Mouse (Mus musculus) ES-Bruce4 (cell line): ENCODE data around the gene Grip1. TPM values are rescaled to one million over a fixed set of nuclear protein-coding genes. Genes with fewer than 3 reads are reported as not detected.

Source experiments
- H3K27ac ChIP-seq: 2 replicates; pipeline ENCODE4 v1.5.1; 2012; ENCODE audit warnings: low read length, inconsistent platforms; ENCODE audit not compliant: insufficient read depth
- H3K27me3 ChIP-seq: 2 replicates; pipeline ENCODE4 v1.6.1; 2012; ENCODE audit warnings: mild to moderate bottlenecking, low read length, inconsistent platforms; ENCODE audit not compliant: control insufficient read depth, poor library complexity, insufficient read depth, severe bottlenecking
- H3K36me3 ChIP-seq: 2 replicates; pipeline ENCODE4 v1.6.1; 2012; ENCODE audit warnings: inconsistent platforms, mild to moderate bottlenecking, low read length, moderate library complexity; ENCODE audit not compliant: control insufficient read depth, poor library complexity, insufficient read depth, severe bottlenecking
- H3K4me1 ChIP-seq: one replicate; pipeline ENCODE4 v1.8.1; 2011; ENCODE audit warnings: low read length; ENCODE audit not compliant: control insufficient read depth, insufficient read depth
- H3K4me3 ChIP-seq: 2 replicates; pipeline ENCODE4 v1.5.1; 2011; ENCODE audit warnings: low read depth, mild to moderate bottlenecking, low read length
- H3K9ac ChIP-seq: 2 replicates; pipeline ENCODE4 v1.6.1; 2012; ENCODE audit warnings: low read depth, mild to moderate bottlenecking, inconsistent platforms; ENCODE audit not compliant: poor library complexity, severe bottlenecking
- H3K9me3 ChIP-seq: replicated peaks from 2 replicates; pipeline ENCODE4 v1.6.1; 2012; ENCODE audit warnings: mild to moderate bottlenecking, low read length, inconsistent platforms; ENCODE audit not compliant: control insufficient read depth, poor library complexity, insufficient read depth, severe bottlenecking
- CTCF ChIP-seq: IDR thresholded peaks from one replicate; pipeline ENCODE4 v1.8.1; 2011; ENCODE audit warnings: low read depth, low read length
- EP300 ChIP-seq: IDR thresholded peaks from 2 replicates; pipeline ENCODE4 v1.6.1; 2011; ENCODE audit warnings: low read depth, low read length; ENCODE audit not compliant: insufficient read depth
- POLR2A ChIP-seq: IDR thresholded peaks from one replicate; pipeline ENCODE4 v1.8.1; 2011; ENCODE audit warnings: low read length; ENCODE audit not compliant: insufficient read depth
- polyA plus RNA-seq: library from polyadenylated mRNA; stranded (reverse); fragments of >200 nt; gene quantifications from 2 replicates; pipeline ENCODE4 v1.2.4, GENCODE M21; 2011; ENCODE audit warnings: low read depth; ENCODE audit not compliant: missing spikeins, insufficient read depth, insufficient read length

Grip1 gene
- polyA plus RNA-seq, 1 experiment = 10.3 TPM

DNA sequence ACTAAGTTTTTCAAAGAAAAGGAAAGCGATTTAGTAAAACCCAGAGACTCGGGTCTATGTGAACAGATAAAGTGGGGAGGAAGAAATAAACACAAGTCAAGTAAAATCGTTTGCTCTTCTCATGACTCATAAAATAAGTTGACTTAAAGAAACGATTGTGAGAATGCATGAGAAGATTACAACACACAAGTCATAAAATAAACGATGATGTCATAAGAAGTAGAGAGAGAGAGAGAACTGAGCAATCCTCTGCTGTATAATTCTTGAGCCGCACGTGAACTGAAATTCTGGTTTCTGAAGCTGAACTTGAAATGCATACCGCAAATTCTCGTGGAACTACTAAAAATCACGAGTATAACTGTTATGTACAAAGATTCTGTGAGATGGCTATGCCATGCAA is 95.1 kb downstream of the Grip1 start:
- no peaks in the 10 kb centered on the region for H3K36me3 ChIP-seq
- no peaks in the 10 kb centered on the region for H3K27me3 ChIP-seq
- H3K4me1 ChIP-seq = no peaks in the 10 kb centered on the region
- TF ChIP-seq EP300 (no peak), POLR2A (no peak), CTCF (no peak)
- no peak overlapping the region for H3K27ac ChIP-seq
- no peak overlapping the region for H3K9ac ChIP-seq
- H3K9me3 ChIP-seq = no peaks in the 10 kb centered on the region
- no peak overlapping the region for H3K4me3 ChIP-seq

DNA sequence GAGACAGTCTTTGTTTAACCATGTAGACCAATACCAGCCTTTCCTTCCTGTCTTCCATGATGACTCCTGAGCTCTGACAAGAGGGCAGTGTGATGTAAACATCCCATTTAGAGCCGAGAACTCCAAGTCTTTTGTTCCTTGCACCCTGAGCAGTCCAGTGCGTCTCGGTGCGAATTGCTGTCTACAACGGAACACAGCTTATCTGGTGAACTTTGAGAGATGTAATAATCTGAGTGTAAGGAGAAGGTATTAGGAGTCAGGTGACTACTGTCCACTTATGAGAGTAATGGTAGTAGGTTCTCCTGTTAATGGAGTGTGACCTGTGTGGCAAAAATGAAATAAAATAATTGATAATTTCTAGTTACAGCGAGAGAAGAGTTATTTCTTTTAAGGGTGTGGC is 97.0 kb downstream of the Grip1 start:
- Histone ChIP-seq H3K27me3 (no peaks in the 10 kb centered on the region), H3K36me3 (no peaks in the 10 kb centered on the region), H3K9me3 (no peaks in the 10 kb centered on the region), H3K4me3 (no peak overlapping the region), H3K27ac (no peak overlapping the region), H3K9ac (no peak overlapping the region), H3K4me1 (no peaks in the 10 kb centered on the region)
- TF ChIP-seq CTCF = no peak
- no peak for TF ChIP-seq EP300
- TF ChIP-seq POLR2A = no peak

DNA sequence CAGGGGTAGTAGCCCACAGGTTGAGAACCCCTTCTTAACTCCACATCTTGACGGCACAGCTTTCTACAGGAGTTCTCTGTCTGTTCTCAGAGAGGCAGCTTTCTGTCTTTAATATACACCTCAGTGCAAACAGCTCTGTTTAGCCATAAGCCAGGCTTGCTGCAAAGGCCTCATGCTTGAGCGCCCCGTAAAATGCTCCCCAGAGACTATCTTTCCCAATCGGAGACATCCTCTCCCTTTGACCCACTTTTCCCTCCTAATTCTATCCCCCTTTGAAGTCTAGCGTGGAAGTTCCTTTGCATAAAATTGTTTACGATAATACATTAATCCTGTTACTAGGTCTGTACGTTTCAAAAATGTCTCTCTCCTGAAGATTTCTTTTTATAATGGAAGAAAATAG is 102.7 kb downstream of the Grip1 start:
- TF ChIP-seq EP300 (no peak), CTCF (no peak), POLR2A (no peak)
- Histone ChIP-seq H3K4me3 (no peak overlapping the region), H3K4me1 (no peaks in the 10 kb centered on the region), H3K36me3 (no peaks in the 10 kb centered on the region), H3K27ac (no peak overlapping the region), H3K27me3 (no peaks in the 10 kb centered on the region), H3K9ac (no peak overlapping the region), H3K9me3 (no peaks in the 10 kb centered on the region)

DNA sequence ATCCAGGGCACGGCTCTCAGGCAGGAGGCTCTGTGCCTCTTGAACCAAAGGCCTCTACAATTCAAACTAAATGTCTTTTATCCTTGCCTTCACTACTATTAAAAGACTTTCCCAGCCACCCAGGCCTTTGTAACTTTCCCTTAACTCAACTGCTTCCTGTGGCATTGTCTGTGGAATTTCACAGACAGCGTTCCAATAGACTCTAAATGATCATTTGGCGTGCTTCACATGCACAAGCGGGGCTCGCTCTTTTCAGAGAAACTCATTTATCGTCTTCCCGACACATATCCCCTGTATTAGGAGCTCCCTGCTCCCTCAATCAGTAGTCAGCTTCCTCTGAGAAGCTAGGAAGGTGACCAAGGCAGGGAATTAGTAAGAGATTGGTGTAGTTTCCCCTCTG is 104.8 kb downstream of the Grip1 start:
- Histone ChIP-seq H3K4me1 (no peaks in the 10 kb centered on the region), H3K4me3 (no peak overlapping the region), H3K9ac (no peak overlapping the region), H3K27me3 (no peaks in the 10 kb centered on the region), H3K27ac (no peak overlapping the region), H3K36me3 (no peaks in the 10 kb centered on the region), H3K9me3 (no peaks in the 10 kb centered on the region)
- TF ChIP-seq POLR2A (no peak), EP300 (no peak), CTCF (no peak)

DNA sequence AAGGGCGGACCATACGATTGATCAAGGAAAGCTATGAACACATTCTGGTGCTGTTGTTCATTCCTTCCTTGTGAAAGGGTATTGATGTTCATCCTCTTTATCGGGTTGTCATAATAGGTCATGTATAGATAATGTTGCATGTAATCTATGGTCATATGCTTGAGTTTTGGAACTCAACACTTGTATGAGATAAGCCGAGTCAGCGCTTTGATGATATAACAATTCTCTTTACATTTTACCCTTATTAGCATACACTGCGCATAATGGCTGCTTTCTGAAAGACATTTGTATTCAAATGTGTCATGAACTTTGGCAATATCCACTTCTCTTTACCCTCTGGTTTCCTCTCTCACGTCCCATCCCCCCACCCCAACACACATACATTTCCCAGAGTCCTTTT is 111.2 kb downstream of the Grip1 start:
- no peaks in the 10 kb centered on the region for H3K4me1 ChIP-seq
- TF ChIP-seq EP300 (no peak), POLR2A (no peak), CTCF (no peak)
- no peaks in the 10 kb centered on the region for H3K36me3 ChIP-seq
- no peaks in the 10 kb centered on the region for H3K9me3 ChIP-seq
- H3K27me3 ChIP-seq = no peaks in the 10 kb centered on the region
- H3K4me3 ChIP-seq = no peak overlapping the region
- H3K27ac ChIP-seq = no peak overlapping the region
- no peak overlapping the region for H3K9ac ChIP-seq

DNA sequence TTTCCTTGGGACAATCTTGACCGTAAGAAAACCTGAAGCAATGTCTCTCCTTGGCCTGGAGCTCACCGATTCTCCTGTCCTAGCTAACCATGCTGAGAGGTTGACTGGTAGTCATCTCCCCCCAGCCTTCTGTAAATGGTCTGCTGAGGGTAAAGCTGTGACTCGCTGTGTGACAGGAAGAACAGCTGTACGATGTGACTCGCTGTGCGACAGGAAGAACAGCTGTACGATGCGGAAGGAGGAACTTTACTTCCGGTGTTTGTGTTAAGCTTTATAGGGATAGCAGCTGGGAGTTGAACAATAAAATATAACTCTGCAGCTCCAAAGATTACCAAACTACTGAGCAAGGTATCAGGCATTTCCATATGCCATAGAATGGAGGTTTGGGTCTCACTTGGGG is 119.5 kb downstream of the Grip1 start:
- TF ChIP-seq EP300 (no peak), POLR2A (no peak), CTCF (no peak)
- H3K9me3 ChIP-seq = no peaks in the 10 kb centered on the region
- no peak overlapping the region for H3K27ac ChIP-seq
- no peaks in the 10 kb centered on the region for H3K27me3 ChIP-seq
- H3K9ac ChIP-seq = no peak overlapping the region
- no peak overlapping the region for H3K4me3 ChIP-seq
- no peaks in the 10 kb centered on the region for H3K4me1 ChIP-seq
- H3K36me3 ChIP-seq = no peaks in the 10 kb centered on the region
